ENCODE assay signal across 5 mouse cellular contexts in the genomic region with DNA sequence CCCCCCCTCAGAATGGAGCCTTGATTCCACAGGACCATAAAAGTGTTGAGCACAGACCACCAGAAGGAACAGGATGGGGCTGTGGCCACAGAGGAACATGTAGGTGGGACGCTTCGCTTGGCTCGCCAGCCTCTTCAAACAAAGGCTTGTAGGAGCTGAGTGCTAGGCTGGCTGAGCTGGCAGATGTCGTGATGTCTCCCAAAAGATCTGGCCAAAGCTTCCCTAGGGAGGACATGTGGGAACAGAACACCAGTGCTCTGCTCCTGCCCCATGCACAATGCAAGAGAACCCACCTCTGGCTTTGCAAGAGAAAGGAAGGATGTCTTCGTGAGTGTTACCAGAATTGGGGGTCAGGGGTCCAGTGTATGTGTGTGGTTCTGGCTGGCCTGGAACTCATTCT. TPM values are rescaled to one million over a fixed set of nuclear protein-coding genes. Genes with fewer than 3 reads are reported as not detected.
"Had no signal": no experiment of that assay in that cellular context is flagged by ENCODE, and none has a peak within 500 bp of the region (broad histone marks: within the 10 kb centered on the region; RNA-seq: fewer than 3 reads in every experiment).

No protein-coding gene starts in this region.

- H3K4me3 ChIP-seq: neural tube, embryonic 13.5 days; neural tube, embryonic 15.5 days; stomach, embryonic 15.5 days had no signal

- H3K9me3 ChIP-seq: neural tube, embryonic 13.5 days; neural tube, embryonic 15.5 days; stomach, embryonic 15.5 days had no signal

- H3K27ac ChIP-seq: neural tube, embryonic 13.5 days; neural tube, embryonic 15.5 days; stomach, embryonic 15.5 days; stomach, postnatal 0 days had no signal

- H3K36me3 ChIP-seq: neural tube, embryonic 15.5 days; stomach, embryonic 15.5 days had no signal

- H3K9ac ChIP-seq: neural tube, embryonic 13.5 days; neural tube, embryonic 15.5 days; stomach, embryonic 15.5 days had no signal

- H3K4me2 ChIP-seq: neural tube, embryonic 13.5 days; neural tube, embryonic 15.5 days; stomach, embryonic 15.5 days had no signal

RNA-seq across cellular contexts. Expression of a gene that starts 3.0 kb away (rescaled TPM):
- polyA plus RNA-seq: spleen, adult 2 months had no signal

RNA-seq across cellular contexts. Expression of a gene that starts 42.6 kb away (rescaled TPM):
- polyA plus RNA-seq: spleen, adult 2 months had no signal
